17 mouse cellular contexts compared by ENCODE assay signal in the genomic region with DNA sequence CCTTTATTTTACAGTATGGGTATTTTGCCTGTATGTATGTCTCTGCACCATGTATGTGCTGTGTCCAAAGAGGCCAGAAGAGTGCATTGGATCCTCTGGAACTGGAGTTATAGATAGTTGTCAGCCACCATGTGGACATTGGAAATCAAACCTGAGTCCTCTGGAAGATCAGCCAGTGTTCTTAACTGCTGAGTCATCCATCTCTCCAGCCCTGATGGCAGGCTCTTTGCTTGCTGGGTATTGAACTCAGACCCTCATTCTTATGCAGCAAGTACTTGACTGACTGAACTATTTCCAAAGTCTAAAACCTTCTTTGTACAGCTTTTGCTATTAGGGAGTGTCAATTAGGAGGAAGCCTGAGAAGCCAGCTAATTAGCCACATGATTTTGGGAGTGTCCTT.
"Had no signal": no experiment of that assay in that cellular context is flagged by ENCODE, and none has a peak within 500 bp of the region (broad histone marks: within the 10 kb centered on the region; RNA-seq: fewer than 3 reads in every experiment).

No protein-coding gene starts in this region.

- H3K4me2 ChIP-seq: kidney, embryonic 15.5 days; limb, embryonic 13.5 days; liver, embryonic 12.5 days; liver, embryonic 15.5 days; lung, embryonic 15.5 days; midbrain, embryonic 12.5 days; midbrain, embryonic 15.5 days; neural tube, embryonic 12.5 days; neural tube, embryonic 15.5 days had no signal

- H3K4me3 ChIP-seq: kidney, embryonic 15.5 days; limb, embryonic 10.5 days; limb, embryonic 13.5 days; liver, embryonic 12.5 days; liver, embryonic 15.5 days; lung, embryonic 15.5 days; midbrain, embryonic 12.5 days; midbrain, embryonic 15.5 days; neural tube, embryonic 12.5 days; neural tube, embryonic 15.5 days had no signal

- H3K4me1 ChIP-seq: liver, embryonic 12.5 days; lung, embryonic 15.5 days; midbrain, embryonic 12.5 days; midbrain, embryonic 15.5 days; neural tube, embryonic 12.5 days; neural tube, embryonic 15.5 days had no signal

- H3K9ac ChIP-seq: kidney, embryonic 15.5 days; limb, embryonic 13.5 days; liver, embryonic 12.5 days; liver, embryonic 15.5 days; lung, embryonic 15.5 days; midbrain, embryonic 12.5 days; midbrain, embryonic 15.5 days; neural tube, embryonic 12.5 days; neural tube, embryonic 15.5 days had no signal

- H3K36me3 ChIP-seq: kidney, embryonic 15.5 days; limb, embryonic 10.5 days; limb, embryonic 13.5 days; liver, embryonic 12.5 days; liver, embryonic 15.5 days; lung, embryonic 15.5 days; midbrain, embryonic 12.5 days; midbrain, embryonic 15.5 days; neural tube, embryonic 12.5 days; neural tube, embryonic 15.5 days had no signal

- H3K27ac ChIP-seq: kidney, embryonic 15.5 days; limb, embryonic 10.5 days; limb, embryonic 13.5 days; liver, embryonic 12.5 days; liver, embryonic 15.5 days; lung, embryonic 15.5 days; midbrain, embryonic 12.5 days; midbrain, embryonic 15.5 days; neural tube, embryonic 12.5 days; neural tube, embryonic 15.5 days had no signal

- DNase-seq: liver; lung, postnatal 10 days; lung, postnatal 4 days; right cerebral cortex, adult 18-20 months; right cerebral cortex, postnatal 14 days; right cerebral cortex, postnatal 4 days; thymus, postnatal 25 days had no signal

- ATAC-seq: liver, embryonic 12.5 days; midbrain, embryonic 15.5 days had no signal

- H3K27me3 ChIP-seq: kidney, embryonic 15.5 days; limb, embryonic 13.5 days; liver, embryonic 12.5 days; liver, embryonic 15.5 days; lung, embryonic 15.5 days; midbrain, embryonic 12.5 days; midbrain, embryonic 15.5 days; neural tube, embryonic 12.5 days; neural tube, embryonic 15.5 days had no signal

- H3K9me3 ChIP-seq: kidney, embryonic 15.5 days; limb, embryonic 10.5 days; limb, embryonic 13.5 days; liver, embryonic 12.5 days; liver, embryonic 15.5 days; lung, embryonic 15.5 days; midbrain, embryonic 12.5 days; midbrain, embryonic 15.5 days; neural tube, embryonic 12.5 days; neural tube, embryonic 15.5 days had no signal
